Mouse (Mus musculus) ES-Bruce4 (cell line): ENCODE results near the gene Ifitm2. TPM values are rescaled to one million over a fixed set of nuclear protein-coding genes. Genes with fewer than 3 reads are reported as not detected.

ENCODE experiments used
- H3K27ac ChIP-seq: 2 replicates; pipeline ENCODE4 v1.5.1; 2012; ENCODE audit warnings: low read length, inconsistent platforms; ENCODE audit not compliant: insufficient read depth
- H3K27me3 ChIP-seq: 2 replicates; pipeline ENCODE4 v1.6.1; 2012; ENCODE audit warnings: mild to moderate bottlenecking, low read length, inconsistent platforms; ENCODE audit not compliant: control insufficient read depth, poor library complexity, insufficient read depth, severe bottlenecking
- H3K36me3 ChIP-seq: 2 replicates; pipeline ENCODE4 v1.6.1; 2012; ENCODE audit warnings: inconsistent platforms, mild to moderate bottlenecking, low read length, moderate library complexity; ENCODE audit not compliant: control insufficient read depth, poor library complexity, insufficient read depth, severe bottlenecking
- H3K4me1 ChIP-seq: one replicate; pipeline ENCODE4 v1.8.1; 2011; ENCODE audit warnings: low read length; ENCODE audit not compliant: control insufficient read depth, insufficient read depth
- H3K4me3 ChIP-seq: 2 replicates; pipeline ENCODE4 v1.5.1; 2011; ENCODE audit warnings: low read depth, mild to moderate bottlenecking, low read length
- H3K9ac ChIP-seq: 2 replicates; pipeline ENCODE4 v1.6.1; 2012; ENCODE audit warnings: low read depth, mild to moderate bottlenecking, inconsistent platforms; ENCODE audit not compliant: poor library complexity, severe bottlenecking
- H3K9me3 ChIP-seq: replicated peaks from 2 replicates; pipeline ENCODE4 v1.6.1; 2012; ENCODE audit warnings: mild to moderate bottlenecking, low read length, inconsistent platforms; ENCODE audit not compliant: control insufficient read depth, poor library complexity, insufficient read depth, severe bottlenecking
- CTCF ChIP-seq: IDR thresholded peaks from one replicate; pipeline ENCODE4 v1.8.1; 2011; ENCODE audit warnings: low read depth, low read length
- EP300 ChIP-seq: IDR thresholded peaks from 2 replicates; pipeline ENCODE4 v1.6.1; 2011; ENCODE audit warnings: low read depth, low read length; ENCODE audit not compliant: insufficient read depth
- POLR2A ChIP-seq: IDR thresholded peaks from one replicate; pipeline ENCODE4 v1.8.1; 2011; ENCODE audit warnings: low read length; ENCODE audit not compliant: insufficient read depth
- polyA plus RNA-seq: library from polyadenylated mRNA; stranded (reverse); fragments of >200 nt; gene quantifications from 2 replicates; pipeline ENCODE4 v1.2.4, GENCODE M21; 2011; ENCODE audit warnings: low read depth; ENCODE audit not compliant: missing spikeins, insufficient read depth, insufficient read length

The Ifitm2 gene
- polyA plus RNA-seq, 1 experiment: 720 TPM

GRCm38 (mm10) chr7:140949255-140949654, 6.5 kb downstream of the Ifitm2 start:
- H3K9ac ChIP-seq: no peak overlapping the region
- TF ChIP-seq CTCF: no peak
- no peak for TF ChIP-seq POLR2A
- TF ChIP-seq EP300: no peak
- no peak overlapping the region for H3K4me3 ChIP-seq
- H3K9me3 ChIP-seq: no peaks in the 10 kb centered on the region
- no peaks in the 10 kb centered on the region for H3K27me3 ChIP-seq
- peaks cover 29% of the 10 kb centered on the region for H3K36me3 ChIP-seq
- H3K27ac ChIP-seq: no peak overlapping the region
- peaks cover 5% of the 10 kb centered on the region for H3K4me1 ChIP-seq

GRCm38 (mm10) chr7:140948161-140948560, 7.6 kb downstream of the Ifitm2 start:
- Histone ChIP-seq H3K4me1 (peaks cover 5% of the 10 kb centered on the region), H3K27ac (no peak overlapping the region), H3K36me3 (peaks cover 24% of the 10 kb centered on the region), H3K27me3 (no peaks in the 10 kb centered on the region), H3K9me3 (no peaks in the 10 kb centered on the region), H3K4me3 (no peak overlapping the region), H3K9ac (no peak overlapping the region)
- TF ChIP-seq EP300 (no peak), POLR2A (no peak), CTCF (no peak)

- Histone ChIP-seq H3K4me1 (no peaks in the 10 kb centered on the region), H3K27me3 (no peaks in the 10 kb centered on the region), H3K9ac (no peak overlapping the region), H3K9me3 (no peaks in the 10 kb centered on the region), H3K4me3 (no peak overlapping the region), H3K27ac (no peak overlapping the region), H3K36me3 (peaks cover 18% of the 10 kb centered on the region)
- TF ChIP-seq POLR2A (no peak), CTCF (no peak), EP300 (no peak)
Measured at GRCm38 (mm10) chr7:140946980-140947379, 8.8 kb downstream of the Ifitm2 start.

- no peaks in the 10 kb centered on the region for H3K27me3 ChIP-seq
- H3K27ac ChIP-seq: no peak overlapping the region
- TF ChIP-seq POLR2A (no peak), CTCF (no peak), EP300 (no peak)
- H3K9ac ChIP-seq: no peak overlapping the region
- no peak overlapping the region for H3K4me3 ChIP-seq
- no peaks in the 10 kb centered on the region for H3K9me3 ChIP-seq
- no peaks in the 10 kb centered on the region for H3K4me1 ChIP-seq
- H3K36me3 ChIP-seq: peaks cover 18% of the 10 kb centered on the region
Measured at GRCm38 (mm10) chr7:140946311-140946710, 9.5 kb downstream of the Ifitm2 start.

GRCm38 (mm10) chr7:140945247-140945646, 10.5 kb downstream of the Ifitm2 start:
- Histone ChIP-seq H3K27ac (no peak overlapping the region), H3K36me3 (peaks cover 18% of the 10 kb centered on the region), H3K9ac (no peak overlapping the region), H3K9me3 (no peaks in the 10 kb centered on the region), H3K4me3 (no peak overlapping the region), H3K4me1 (no peaks in the 10 kb centered on the region), H3K27me3 (no peaks in the 10 kb centered on the region)
- no peak for TF ChIP-seq CTCF
- no peak for TF ChIP-seq EP300
- no peak for TF ChIP-seq POLR2A

GRCm38 (mm10) chr7:140944236-140944635, 11.6 kb downstream of the Ifitm2 start:
- Histone ChIP-seq H3K36me3 (peaks cover 10% of the 10 kb centered on the region), H3K4me1 (peaks cover 2% of the 10 kb centered on the region), H3K9me3 (no peaks in the 10 kb centered on the region), H3K27me3 (no peaks in the 10 kb centered on the region), H3K9ac (no peak overlapping the region), H3K27ac (no peak overlapping the region), H3K4me3 (no peak overlapping the region)
- TF ChIP-seq POLR2A: no peak
- no peak for TF ChIP-seq CTCF
- no peak for TF ChIP-seq EP300
